In genomic region chr12:108435444-108436015, GRCm38 (mm10) we compare ENCODE assay signal across 10 mouse cellular contexts.
DNase-seq lines count a peak whose midpoint lies in the region; TF ChIP-seq lines count a peak whose summit lies in the region.
"Had no signal": no experiment of that assay in that cellular context is flagged by ENCODE, and none has a peak within 500 bp of the region (broad histone marks: within the 10 kb centered on the region; RNA-seq: fewer than 3 reads in every experiment).

No protein-coding gene starts in this region.

- TF ChIP-seq CTCF in spleen, adult 2 months (IDR thresholded peaks at IDR 0.05; ENCODE audit: extremely low read depth, insufficient read depth, insufficient read length, insufficient replicate concordance) = no peak

- no peak for TF ChIP-seq POLR2A in spleen, adult 2 months (IDR thresholded peaks at IDR 0.05; ENCODE audit: low read depth, low read length)

- peak; percentile 91 for DNase-seq in heart, adult 11 months
- no peak for DNase-seq in heart, postnatal 36 days
- DNase-seq in kidney, postnatal 14 days = peak; percentile 19
- no peak for DNase-seq in kidney, postnatal 10 days
- no peak for DNase-seq in spleen, adult 2 months (ENCODE audit: low read depth in 1 of 2, low spot score in 2 of 2)
- no peak for DNase-seq in spleen, postnatal 36 days (ENCODE audit: low spot score in 2 of 2)
- no peak for DNase-seq in right cerebral cortex, adult 18-20 months
- no peak for DNase-seq in T-cell, adult 2 months (ENCODE audit: low spot score)
- DNase-seq: cerebellum, adult 9-11 months; thymus, adult 18-20 months had no signal

- H3K4me1 ChIP-seq in spleen, adult 2 months (ENCODE audit: control insufficient read depth, insufficient read depth, insufficient read length) = no peaks in the 10 kb centered on the region; the same call in 1 of the 2 replicates

- no peaks in the 10 kb centered on the region for H3K27me3 ChIP-seq in spleen, adult 2 months (ENCODE audit: control insufficient read depth, insufficient read depth, low read length)

- H3K36me3 ChIP-seq in spleen, adult 2 months (ENCODE audit: control insufficient read depth, insufficient read depth, low read length) = no peaks in the 10 kb centered on the region

- intact Hi-C loops in heart, postnatal 36 days (cut with DNase I) = loop anchor here (2.0 kb wide), 1 partner anchor 13 kb away; no protein-coding TSS in a partner anchor

- 77% methylated on average over 12 of the region's 12 CpGs for WGBS in spleen, adult 2 months

- peak overlapping the region; percentile 23; the same call in 1 of the 2 replicates for H3K27ac ChIP-seq in spleen, adult 2 months (ENCODE audit: insufficient read depth, low read length)

- no peak overlapping the region for H3K4me3 ChIP-seq in spleen, adult 2 months (ENCODE audit: extremely low read depth, insufficient read depth, insufficient read length)

Comparison
In these comparisons a context has a peak if more than half of its experiments do, and no peak if none do; other contexts are left out.
1. DNase-seq: peak in heart, adult 11 months (single experiment) and kidney, postnatal 14 days (single experiment); none in heart, postnatal 36 days (0 of 2), kidney, postnatal 10 days (single experiment), spleen, adult 2 months (0 of 2), spleen, postnatal 36 days (0 of 2), right cerebral cortex, adult 18-20 months (single experiment) and T-cell, adult 2 months (single experiment).